Mouse (Mus musculus) hindbrain, embryonic 15.5 days (tissue): ENCODE measurements around the gene Tmem89. TPM values are rescaled to one million over a fixed set of nuclear protein-coding genes. Genes with fewer than 3 reads are reported as not detected.

Experiments
- ATAC-seq: fragments of 200-750 bp; cut with Nextera tagmentation; 2 replicates; pipeline ENCODE4 v1.8.0; 2017; ENCODE audit warnings: low read depth, moderate number of reproducible peaks, moderate TSS enrichment; ENCODE audit not compliant: low FRiP score
- H3K27ac ChIP-seq: fragments of 300-500 bp; sonication (generic); replicated peaks from 2 replicates; pipeline ENCODE4 v1.5.1; 2015; ENCODE audit warnings: mild to moderate bottlenecking, inconsistent platforms
- H3K27me3 ChIP-seq: fragments of 300-500 bp; sonication (generic); 2 replicates; pipeline ENCODE4 v1.6.1; 2015; ENCODE audit warnings: control low read depth, inconsistent platforms
- H3K36me3 ChIP-seq: fragments of 300-500 bp; sonication (generic); 2 replicates; pipeline ENCODE4 v1.6.1; 2015; ENCODE audit warnings: control low read depth, inconsistent platforms
- H3K4me1 ChIP-seq: fragments of 300-500 bp; sonication (generic); replicated peaks from 2 replicates; pipeline ENCODE4 v1.6.1; 2015; ENCODE audit warnings: control low read depth, inconsistent platforms
- H3K4me2 ChIP-seq: fragments of 300-500 bp; sonication (generic); 2 replicates; pipeline ENCODE4 v1.6.1; 2015; ENCODE audit warnings: moderate library complexity, mild to moderate bottlenecking, inconsistent platforms
- H3K4me3 ChIP-seq: fragments of 300-500 bp; sonication (generic); 2 replicates; pipeline ENCODE4 v1.5.1; 2015; ENCODE audit warnings: mild to moderate bottlenecking, inconsistent platforms
- H3K9ac ChIP-seq: fragments of 300-500 bp; sonication (generic); 2 replicates; pipeline ENCODE4 v1.6.1; 2015; ENCODE audit warnings: inconsistent platforms
- H3K9me3 ChIP-seq: fragments of 300-500 bp; sonication (generic); 2 replicates; pipeline ENCODE4 v1.6.1; 2016; ENCODE audit warnings: control low read depth, inconsistent platforms
- WGBS: fragments of 180-500 bp; shearing (Covaris S2); methylation state at CpG from one replicate; pipeline ENCODE4 v1.1.7; 2015; 5-methylcytosine and 5-hydroxymethylcytosine counted together
- polyA plus RNA-seq: library from polyadenylated mRNA; unstranded; fragments of >200 nt; fragmentation: Nextera tagmentation; extraction: Ambion mirVana; gene quantifications from 2 replicates; pipeline ENCODE4 v1.2.1, GENCODE M21; 2015

Tmem89 gene
- polyA plus RNA-seq: 0.17 and 0.21 TPM in 2 replicates

GRCm38 (mm10) chr9:108914491-108914890, at the start of gene Tmem89:
Gene Tmem89, plus strand, starts transcription at chr9:108914619.
- Histone ChIP-seq H3K9ac (no peak within 1 kb of the TSS), H3K4me2 (no peak within 1 kb of the TSS), H3K4me3 (no peak within 1 kb of the TSS), H3K4me1 (no peaks in the 10 kb centered on the region), H3K9me3 (no peaks in the 10 kb centered on the region), H3K27ac (no peak within 1 kb of the TSS), H3K27me3 (no peaks in the 10 kb centered on the region), H3K36me3 (no peaks in the 10 kb centered on the region)
- ATAC-seq: peak; percentile 92
- 52% methylated on average over 6 of the region's 6 CpGs for WGBS

- Histone ChIP-seq H3K36me3 (no peaks in the 10 kb centered on the region), H3K9ac (no peak overlapping the region), H3K27ac (no peak overlapping the region), H3K4me1 (no peaks in the 10 kb centered on the region), H3K4me3 (no peak overlapping the region), H3K4me2 (no peak overlapping the region), H3K27me3 (no peaks in the 10 kb centered on the region), H3K9me3 (no peaks in the 10 kb centered on the region)
- 74% methylated on average over 6 of the region's 6 CpGs for WGBS
- no peak for ATAC-seq
Observed at GRCm38 (mm10) chr9:108912308-108912707, 2.1 kb upstream of the Tmem89 start.

GRCm38 (mm10) chr9:108913161-108913560, 1.3 kb upstream of the Tmem89 start:
- no peak overlapping the region for H3K27ac ChIP-seq
- no peaks in the 10 kb centered on the region for H3K9me3 ChIP-seq
- WGBS: 91% methylated on average over 7 of the region's 7 CpGs
- no peaks in the 10 kb centered on the region for H3K27me3 ChIP-seq
- H3K9ac ChIP-seq: no peak overlapping the region
- ATAC-seq: no peak
- no peaks in the 10 kb centered on the region for H3K4me1 ChIP-seq
- H3K36me3 ChIP-seq: no peaks in the 10 kb centered on the region
- no peak overlapping the region for H3K4me2 ChIP-seq
- no peak overlapping the region for H3K4me3 ChIP-seq

GRCm38 (mm10) chr9:108913621-108914020, 798 bp upstream of the Tmem89 start:
- no peaks in the 10 kb centered on the region for H3K4me1 ChIP-seq
- no peak overlapping the region for H3K27ac ChIP-seq
- H3K9ac ChIP-seq: no peak overlapping the region
- no peaks in the 10 kb centered on the region for H3K9me3 ChIP-seq
- no peaks in the 10 kb centered on the region for H3K27me3 ChIP-seq
- H3K36me3 ChIP-seq: no peaks in the 10 kb centered on the region
- H3K4me2 ChIP-seq: no peak overlapping the region
- ATAC-seq: no peak
- H3K4me3 ChIP-seq: no peak overlapping the region
- WGBS: 57% methylated on average over 10 of the region's 10 CpGs

- Histone ChIP-seq H3K4me1 (no peaks in the 10 kb centered on the region), H3K4me3 (no peak overlapping the region), H3K27me3 (no peaks in the 10 kb centered on the region), H3K36me3 (no peaks in the 10 kb centered on the region), H3K27ac (no peak overlapping the region), H3K9me3 (no peaks in the 10 kb centered on the region), H3K9ac (no peak overlapping the region), H3K4me2 (no peak overlapping the region)
- ATAC-seq: no peak
- WGBS: 82% methylated on average over 8 of the region's 8 CpGs
Observed at GRCm38 (mm10) chr9:108925897-108926296, 11.5 kb downstream of the Tmem89 start.

GRCm38 (mm10) chr9:108928424-108928823, 14.0 kb downstream of the Tmem89 start:
- Histone ChIP-seq H3K36me3 (no peaks in the 10 kb centered on the region), H3K27ac (no peak overlapping the region), H3K9ac (no peak overlapping the region), H3K27me3 (no peaks in the 10 kb centered on the region), H3K4me3 (no peak overlapping the region), H3K4me1 (no peaks in the 10 kb centered on the region), H3K4me2 (no peak overlapping the region), H3K9me3 (no peaks in the 10 kb centered on the region)
- no peak for ATAC-seq
- WGBS: 89% methylated on average over 3 of the region's 3 CpGs

GRCm38 (mm10) chr9:108935991-108936390, 21.6 kb downstream of the Tmem89 start:
- Histone ChIP-seq H3K4me2 (peak overlapping the region; percentile 44), H3K9me3 (no peaks in the 10 kb centered on the region), H3K4me3 (peak overlapping the region; percentile 93), H3K9ac (0 out of 2 replicates have a peak overlapping the region, but pooled peaks have one; percentile 0), H3K36me3 (peaks cover 22% of the 10 kb centered on the region), H3K27me3 (no peaks in the 10 kb centered on the region), H3K27ac (no peak overlapping the region), H3K4me1 (peaks cover 10% of the 10 kb centered on the region)
- 20% methylated on average over 3 of the region's 3 CpGs for WGBS
- 0 out of 2 replicates have a peak, but pooled peaks have one; percentile 10 for ATAC-seq

- ATAC-seq: peak; percentile 92
- WGBS: 1% methylated on average over 58 of the region's 58 CpGs
- H3K9ac ChIP-seq: peak within 1 kb of the TSS; percentile 97
- peaks cover 10% of the 10 kb centered on the region for H3K4me1 ChIP-seq
- H3K36me3 ChIP-seq: peaks cover 28% of the 10 kb centered on the region
- peak within 1 kb of the TSS; percentile 82 for H3K27ac ChIP-seq
- H3K4me2 ChIP-seq: peak within 1 kb of the TSS; percentile 82
- peak within 1 kb of the TSS; percentile 93 for H3K4me3 ChIP-seq
- no peaks in the 10 kb centered on the region for H3K27me3 ChIP-seq
- H3K9me3 ChIP-seq: no peaks in the 10 kb centered on the region
Observed at GRCm38 (mm10) chr9:108936418-108937364, 22.3 kb downstream of the Tmem89 start, which contains the start of gene Uqcrc1. Gene Uqcrc1, plus strand, starts transcription at chr9:108936633.

- peaks cover 81% of the 10 kb centered on the region for H3K36me3 ChIP-seq
- no peak overlapping the region for H3K4me3 ChIP-seq
- no peaks in the 10 kb centered on the region for H3K9me3 ChIP-seq
- H3K27me3 ChIP-seq: no peaks in the 10 kb centered on the region
- H3K4me1 ChIP-seq: no peaks in the 10 kb centered on the region
- 85% methylated on average over 9 of the region's 9 CpGs for WGBS
- ATAC-seq: no peak
- H3K9ac ChIP-seq: no peak overlapping the region
- no peak overlapping the region for H3K27ac ChIP-seq
- no peak overlapping the region for H3K4me2 ChIP-seq
Observed at GRCm38 (mm10) chr9:108945111-108945510, 30.7 kb downstream of the Tmem89 start.

GRCm38 (mm10) chr9:108945608-108946007, 31.2 kb downstream of the Tmem89 start:
- Histone ChIP-seq H3K4me1 (no peaks in the 10 kb centered on the region), H3K27ac (no peak overlapping the region), H3K36me3 (peaks cover 82% of the 10 kb centered on the region), H3K9ac (no peak overlapping the region), H3K9me3 (no peaks in the 10 kb centered on the region), H3K27me3 (no peaks in the 10 kb centered on the region), H3K4me3 (no peak overlapping the region), H3K4me2 (no peak overlapping the region)
- no peak for ATAC-seq
- WGBS: 91% methylated on average over 5 of the region's 5 CpGs

GRCm38 (mm10) chr9:108949231-108949966, 35.0 kb downstream of the Tmem89 start:
- H3K36me3 ChIP-seq: peaks cover 56% of the 10 kb centered on the region
- 90% methylated on average over 13 of the region's 13 CpGs for WGBS

More at GRCm38 (mm10) chr9:108949231-108949966, 35.0 kb downstream of the Tmem89 start:
- H3K4me2 ChIP-seq: no peak overlapping the region
- no peaks in the 10 kb centered on the region for H3K4me1 ChIP-seq
- H3K4me3 ChIP-seq: no peak overlapping the region
- H3K27ac ChIP-seq: peak overlapping the region; percentile 27; the same call in 1 of the 2 replicates
- H3K9me3 ChIP-seq: no peaks in the 10 kb centered on the region
- peaks cover 24% of the 10 kb centered on the region for H3K27me3 ChIP-seq
- no peak overlapping the region for H3K9ac ChIP-seq
- no peak for ATAC-seq
